Mouse (Mus musculus): Measurements from ENCODE around the gene Thsd4. TPM values are rescaled to one million over a fixed set of nuclear protein-coding genes. Genes with fewer than 3 reads are reported as not detected.
A peak's percentile ranks its signal among the peaks of the same experiment; 100 is the strongest.

Thsd4 gene
- total RNA-seq, 2 experiments from 2014 or later, result 10.5 to 11.8 TPM

DNA sequence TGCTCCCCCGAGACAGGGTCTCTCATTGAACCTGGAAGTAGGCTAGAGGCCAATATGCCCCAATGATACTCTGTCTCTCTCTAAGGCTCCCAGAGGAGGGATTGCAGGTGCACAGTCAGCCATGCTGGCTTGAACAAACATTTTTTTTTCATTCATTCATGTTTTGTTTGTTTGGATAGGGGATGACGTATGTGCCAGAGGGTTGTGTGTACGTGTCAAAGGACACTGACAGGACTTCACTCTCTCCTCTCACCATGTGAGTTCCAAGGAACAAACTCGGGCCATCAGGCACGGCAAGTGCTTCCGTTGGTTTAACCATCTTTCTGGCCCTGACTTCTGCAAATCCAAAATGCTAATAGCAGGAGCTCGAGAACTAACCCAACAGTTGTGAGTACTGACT lies 404.0 kb downstream of the Thsd4 start:
- intact Hi-C loops (cut with DNase I), result no loop called here
- DNase-seq, result no peak

DNA sequence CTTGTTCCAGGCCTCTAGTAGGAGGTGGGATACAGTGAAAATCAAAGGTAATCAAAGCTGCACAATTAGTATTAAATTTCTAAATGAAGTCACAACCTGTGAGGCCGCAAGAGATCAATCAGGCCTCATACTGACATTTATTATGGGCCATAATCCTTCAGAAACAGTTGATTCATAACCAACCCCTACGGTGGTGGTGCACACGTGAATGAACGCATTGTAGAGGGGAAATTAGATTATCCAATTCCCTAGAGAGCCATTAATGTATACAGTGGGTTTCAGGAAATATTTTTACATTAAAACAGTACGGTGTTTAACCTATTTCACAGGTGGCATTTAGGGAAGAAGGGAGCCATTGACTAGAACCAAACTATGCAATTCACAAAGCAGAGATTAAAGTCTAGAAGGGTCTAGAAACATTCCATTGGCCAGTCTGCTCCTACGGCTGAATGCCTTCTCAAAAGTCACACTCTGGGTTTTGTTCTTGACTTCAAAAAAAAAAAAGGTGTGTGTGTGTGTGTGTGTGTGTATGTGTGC lies 406.1 kb downstream of the Thsd4 start:
- intact Hi-C loops (cut with DNase I), result no loop called here
- DNase-seq, result no peak

DNA sequence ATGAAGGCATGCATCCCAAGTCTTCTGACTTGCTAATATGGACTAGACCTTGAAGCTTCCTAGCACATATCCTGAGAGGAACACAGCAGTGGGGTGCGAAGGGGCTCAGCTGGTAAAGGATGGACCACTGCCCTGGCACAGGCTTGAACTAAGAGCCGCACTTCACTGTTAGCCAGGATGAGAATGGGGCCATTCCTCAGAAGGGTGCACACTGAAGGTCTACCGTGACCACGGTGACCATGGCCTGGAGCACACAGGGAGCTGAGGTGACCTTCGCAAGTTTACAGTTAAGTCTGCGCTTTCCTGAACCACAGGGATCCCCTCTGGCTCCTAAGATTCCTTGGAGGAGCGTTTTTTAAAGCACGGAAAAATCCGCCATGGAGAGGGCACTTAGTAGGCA lies 406.5 kb downstream of the Thsd4 start:
- intact Hi-C loops (cut with DNase I), result no loop called here
- no peak for DNase-seq

DNA sequence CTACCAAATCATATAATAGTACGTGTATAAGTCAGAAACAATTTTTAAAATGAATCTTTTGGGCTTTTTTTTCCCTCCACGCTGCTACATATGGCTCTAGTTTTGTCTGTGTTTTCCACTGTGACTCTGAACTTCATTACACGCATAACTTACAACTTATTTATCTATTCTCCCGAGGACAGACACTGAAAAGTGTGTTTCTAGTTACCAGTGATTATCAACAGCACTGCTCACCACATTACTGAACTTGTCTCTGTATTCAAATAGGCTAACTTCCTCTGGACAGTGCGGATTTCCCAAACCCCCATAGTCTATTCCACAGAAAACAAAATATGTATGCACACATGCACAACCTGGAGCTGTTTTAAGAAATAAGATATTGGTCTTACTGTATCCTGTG lies 411.6 kb downstream of the Thsd4 start:
- DNase-seq, result no peak
- intact Hi-C loops (cut with DNase I), result no loop called here

DNA sequence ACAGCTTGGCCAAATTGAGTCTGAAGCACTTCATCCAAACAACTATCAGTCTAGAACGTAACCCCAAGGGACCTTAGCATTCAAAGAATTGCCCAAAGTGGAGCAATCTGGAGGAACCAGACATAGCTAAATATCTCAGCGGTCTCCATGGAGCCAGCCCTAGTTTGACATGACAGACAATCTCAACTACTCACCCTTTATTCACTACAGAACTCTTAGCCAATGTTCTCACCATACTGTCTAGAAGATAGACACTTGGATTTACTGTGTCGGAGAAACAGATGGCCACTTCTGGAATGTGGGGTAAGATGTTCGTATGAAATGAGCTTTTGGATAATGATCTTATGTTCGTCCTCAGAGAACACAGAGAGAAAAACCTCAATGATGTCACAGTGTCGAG lies 415.2 kb downstream of the Thsd4 start:
- DNase-seq, result no peak

DNA sequence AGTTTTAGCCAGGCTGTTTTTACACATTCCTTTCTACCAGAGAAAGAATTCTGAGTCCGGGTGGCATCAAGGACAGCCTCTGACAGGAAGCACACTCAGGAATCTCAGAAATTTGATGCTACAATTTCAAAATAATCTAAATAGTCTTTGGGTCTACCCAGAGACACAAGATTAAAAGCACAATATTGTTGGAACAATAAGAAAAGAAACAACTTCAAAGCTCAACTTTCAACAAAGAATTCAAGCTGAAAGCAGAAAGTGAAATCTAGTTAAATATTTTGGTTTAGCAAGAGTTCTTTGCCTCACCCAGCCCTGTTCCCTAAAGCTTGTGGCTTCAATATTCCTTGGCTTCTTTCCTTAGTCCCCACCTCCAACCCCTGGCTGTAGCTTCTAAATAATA lies 415.7 kb downstream of the Thsd4 start:
- intact Hi-C loops (cut with DNase I), result no loop called here
- DNase-seq, result no peak

More for the DNA sequence above, 415.2 kb downstream of the Thsd4 start:
- intact Hi-C loops (cut with DNase I), result no loop called here

DNA sequence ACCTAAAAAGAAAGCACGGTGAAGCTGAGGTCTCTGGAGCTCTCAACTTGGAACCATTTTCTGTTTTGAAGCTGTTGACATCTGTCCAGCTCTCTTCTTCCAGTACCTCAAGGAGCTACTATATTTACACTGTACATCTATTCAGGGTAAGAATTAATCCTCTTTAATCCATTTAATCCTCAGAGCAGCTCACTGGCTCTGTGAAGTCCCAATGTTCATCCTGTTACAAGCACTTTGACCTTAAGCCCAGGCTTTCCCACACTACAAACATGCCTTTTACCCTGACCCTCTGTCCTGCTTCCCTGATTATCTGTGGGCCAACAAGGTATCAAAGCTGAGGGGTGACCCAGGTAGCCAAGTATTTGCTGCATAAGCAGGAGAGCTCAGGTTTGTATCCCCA lies 427.6 kb downstream of the Thsd4 start:
- intact Hi-C loops (cut with DNase I), result no loop called here
- no peak for DNase-seq

DNA sequence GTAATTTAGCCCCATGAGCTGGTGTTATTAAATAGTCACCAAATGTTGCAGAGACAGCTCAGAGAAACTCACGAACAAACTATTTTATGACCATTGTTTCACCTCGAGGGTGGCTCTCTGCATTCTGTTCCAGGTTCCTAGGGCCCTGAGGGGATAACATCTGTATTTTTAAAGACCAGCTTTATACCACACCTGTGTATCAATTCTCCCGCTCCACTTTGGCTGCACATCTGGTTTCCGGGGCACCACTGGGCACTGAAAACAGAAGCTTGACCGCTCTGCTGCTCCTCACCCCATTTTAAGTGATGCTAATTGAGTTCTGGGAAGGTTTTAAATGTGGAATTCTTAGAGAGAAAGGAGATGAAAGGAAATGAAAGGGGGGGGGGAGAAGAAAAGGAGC lies 429.4 kb downstream of the Thsd4 start:
- no peak for DNase-seq
- intact Hi-C loops (cut with DNase I), result no loop called here

DNA sequence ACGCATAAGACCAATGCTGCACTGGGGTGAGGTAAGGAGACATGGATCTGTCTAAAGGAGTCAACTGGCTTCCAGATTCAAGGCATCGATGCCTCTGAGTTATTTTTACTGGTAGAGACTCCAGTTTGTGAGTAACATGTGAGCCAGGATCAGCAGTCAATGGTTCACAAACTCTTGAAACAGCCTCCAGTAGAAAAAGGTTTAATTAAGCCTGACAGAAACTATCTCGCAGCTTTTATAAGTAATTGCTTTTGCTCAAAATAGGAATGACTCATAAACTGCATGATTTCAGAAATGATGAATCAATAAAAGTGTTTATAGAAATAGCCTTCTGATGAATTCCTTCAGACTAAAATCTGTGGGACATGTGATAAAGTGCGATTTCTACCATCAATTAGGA lies 432.4 kb downstream of the Thsd4 start:
- intact Hi-C loops (cut with DNase I), result no loop called here
- DNase-seq, result no peak

DNA sequence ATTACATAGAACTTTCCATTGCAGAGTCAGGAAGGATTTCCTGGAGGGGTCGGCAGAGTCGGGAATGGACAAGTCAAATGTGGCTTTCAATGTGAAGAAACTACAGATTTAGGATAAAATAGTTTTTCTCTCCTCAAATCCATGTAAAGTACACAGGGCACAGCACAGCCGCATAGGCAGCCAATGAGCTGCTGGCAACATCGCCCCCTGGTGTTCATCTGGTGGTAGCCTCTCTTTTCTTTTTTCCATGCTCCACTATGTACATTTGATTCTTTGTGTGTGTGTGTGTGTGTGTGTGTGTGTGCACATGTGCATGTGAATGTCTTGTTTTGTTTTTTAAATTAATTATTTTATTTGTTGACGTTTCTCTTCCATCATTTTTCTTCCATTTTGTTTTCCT lies 433.7 kb downstream of the Thsd4 start:
- intact Hi-C loops (cut with DNase I), result no loop called here

DNA sequence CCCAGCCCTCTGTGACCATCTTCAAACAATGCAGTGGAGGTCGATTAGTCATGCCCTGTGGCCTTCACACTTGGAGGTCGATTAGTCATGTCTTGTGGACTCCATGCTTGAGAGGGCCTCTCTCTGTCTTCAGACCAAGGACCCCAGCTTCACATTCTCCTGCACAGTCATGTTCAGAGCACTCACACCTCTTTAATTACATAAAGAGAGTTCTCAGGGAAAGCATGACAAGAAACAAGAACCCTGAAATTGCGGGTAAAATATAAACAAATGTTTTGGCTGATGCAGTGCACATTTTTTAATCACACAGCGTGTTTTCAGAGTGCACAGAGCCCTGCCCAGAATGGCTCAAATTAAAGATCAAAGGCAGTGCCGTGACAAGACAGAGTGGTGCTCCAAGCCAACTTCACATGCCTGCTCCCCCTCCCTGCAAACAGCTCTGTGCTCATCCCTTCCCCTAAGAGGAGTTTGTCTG lies 439.7 kb downstream of the Thsd4 start:
- intact Hi-C loops (cut with DNase I), result no loop called here
- no peak for DNase-seq

More for the DNA sequence above, 433.7 kb downstream of the Thsd4 start:
- DNase-seq, result peak; percentile 26 to 35

DNA sequence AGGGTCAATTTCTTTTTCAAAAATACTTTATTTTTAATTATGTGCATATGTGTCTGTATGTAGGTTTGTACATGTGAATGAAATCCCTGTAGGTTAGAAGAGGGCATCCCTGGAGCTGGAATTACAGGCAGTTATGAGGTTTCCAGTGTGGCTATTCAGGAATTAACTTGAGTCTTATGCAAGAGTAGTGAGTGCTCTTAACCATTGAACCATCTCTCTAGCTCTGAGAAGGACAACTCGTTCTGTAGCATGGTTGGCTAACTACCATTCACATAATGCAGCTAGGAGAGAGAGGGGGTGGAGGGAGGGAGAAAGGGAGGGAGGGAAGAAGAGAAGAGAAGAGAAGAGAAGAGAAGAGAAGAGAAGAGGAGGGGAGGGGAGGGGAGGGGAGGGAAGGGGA lies 444.1 kb downstream of the Thsd4 start:
- no peak for DNase-seq
- intact Hi-C loops (cut with DNase I), result no loop called here

DNA sequence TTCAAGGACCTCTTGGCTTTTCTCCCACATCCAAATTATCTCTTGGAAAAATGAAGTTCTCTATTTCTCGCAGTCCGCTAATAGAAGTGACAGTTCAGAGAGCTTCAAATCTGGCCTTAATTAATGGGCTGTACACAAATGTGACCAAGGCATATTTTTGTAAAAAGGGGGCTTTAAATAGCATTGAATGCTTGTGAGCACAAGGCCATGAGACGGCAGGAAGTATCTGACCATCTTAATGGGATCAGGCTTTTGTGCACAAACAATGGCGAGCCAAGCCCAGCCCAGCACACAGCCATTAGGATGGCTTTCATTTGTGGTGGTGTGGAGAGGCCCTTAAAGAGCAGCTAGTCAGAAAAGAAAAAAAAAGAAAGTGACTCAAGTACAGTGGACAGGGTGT lies 445.4 kb downstream of the Thsd4 start:
- DNase-seq, result no peak
- intact Hi-C loops (cut with DNase I), result no loop called here

DNA sequence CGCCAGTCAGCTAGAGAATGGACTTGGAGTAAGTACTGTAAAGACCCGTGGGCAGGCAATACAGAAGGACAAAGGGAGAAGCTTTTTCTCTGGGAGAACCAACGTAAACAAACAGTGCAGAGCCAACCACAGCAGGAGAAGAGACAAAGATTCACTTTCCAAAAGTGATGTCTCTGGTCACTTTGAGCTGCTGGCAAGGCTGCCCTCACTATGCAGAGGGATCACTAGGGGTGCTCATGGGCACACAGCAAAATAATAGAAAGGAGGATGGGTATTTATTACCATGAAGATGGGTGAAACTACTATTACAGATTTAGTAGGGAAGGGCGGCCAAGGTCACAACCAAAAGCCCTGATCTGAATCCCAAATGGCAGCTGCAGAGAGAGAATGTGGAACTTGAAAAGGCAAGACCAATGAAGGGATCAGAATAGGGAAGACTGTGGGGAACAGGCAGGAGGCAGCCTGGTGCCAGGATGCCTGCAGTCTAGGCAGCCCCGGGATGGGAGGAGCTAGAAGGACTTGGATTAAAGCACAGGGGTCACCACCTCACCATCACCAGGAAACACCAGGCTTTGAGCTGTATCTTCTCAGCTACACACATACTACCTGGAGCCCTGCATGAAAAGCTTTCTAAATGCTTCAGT lies 450.1 kb downstream of the Thsd4 start:
- no peak for DNase-seq
- intact Hi-C loops (cut with DNase I), result no loop called here

DNA sequence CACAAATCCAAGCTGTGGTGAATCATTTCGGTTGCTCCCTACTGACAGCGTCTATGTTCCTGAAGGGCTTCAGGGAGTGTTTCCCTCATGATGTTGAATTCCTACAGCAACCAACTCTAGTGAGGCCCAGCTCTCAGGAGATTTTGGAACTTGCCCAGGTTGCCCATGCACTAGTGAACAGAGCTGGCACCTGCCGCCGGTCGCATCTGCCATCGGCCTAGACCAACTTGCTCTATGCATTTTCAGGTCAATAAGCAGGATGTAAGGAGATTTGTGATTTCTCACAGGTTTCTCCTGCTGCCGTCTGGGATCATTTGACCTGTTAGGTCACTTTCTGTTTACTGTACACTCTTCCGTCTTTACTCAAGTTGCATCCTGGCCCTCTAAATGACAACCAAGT lies 454.6 kb downstream of the Thsd4 start:
- intact Hi-C loops (cut with DNase I), result no loop called here
- DNase-seq, result no peak

DNA sequence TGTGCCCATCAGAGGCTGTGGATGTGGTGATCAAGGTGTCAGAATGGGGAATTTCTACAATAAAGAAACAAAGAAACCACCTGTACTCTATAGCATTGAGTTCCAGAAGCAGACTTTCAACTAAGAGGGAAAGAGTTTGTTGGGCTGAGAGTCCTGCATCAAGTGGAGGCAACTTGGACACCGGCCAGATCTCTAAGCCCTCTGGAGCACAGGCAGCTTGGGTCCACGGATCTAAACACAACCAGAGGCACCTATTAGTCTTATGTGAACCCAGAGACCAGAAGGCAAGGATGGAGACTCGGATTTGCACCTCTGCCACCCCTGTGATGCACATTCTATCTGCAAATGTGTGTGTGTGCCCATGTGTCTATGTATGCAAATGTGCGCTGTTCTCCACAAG lies 456.7 kb downstream of the Thsd4 start:
- intact Hi-C loops (cut with DNase I), result no loop called here
- no peak for DNase-seq

DNA sequence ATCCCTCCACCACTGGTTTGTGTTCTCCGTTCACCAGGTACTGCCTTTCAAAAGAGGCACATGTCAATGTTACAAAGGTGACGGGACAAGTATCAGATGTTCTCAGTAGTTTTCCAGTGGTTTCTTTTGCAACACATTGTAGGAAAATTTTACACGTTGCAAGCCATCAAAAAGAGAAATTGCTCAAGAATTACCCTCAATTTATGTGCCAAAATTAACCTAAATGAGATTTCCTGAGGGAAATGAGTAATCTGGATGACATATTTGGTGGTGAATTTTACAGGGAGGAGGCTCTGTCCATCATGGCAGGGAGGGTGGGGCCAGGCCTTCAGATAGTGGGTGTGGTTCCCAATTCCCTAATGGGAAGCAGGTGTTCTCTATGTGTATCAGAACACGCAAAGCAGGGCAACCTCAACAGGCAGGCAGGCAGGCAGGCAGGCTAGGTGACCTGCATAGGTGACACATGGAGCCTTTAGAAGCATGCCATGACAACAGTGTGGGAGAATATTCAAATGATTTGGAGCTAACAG lies 458.6 kb downstream of the Thsd4 start:
- no peak for DNase-seq
- intact Hi-C loops (cut with DNase I), result no loop called here

DNA sequence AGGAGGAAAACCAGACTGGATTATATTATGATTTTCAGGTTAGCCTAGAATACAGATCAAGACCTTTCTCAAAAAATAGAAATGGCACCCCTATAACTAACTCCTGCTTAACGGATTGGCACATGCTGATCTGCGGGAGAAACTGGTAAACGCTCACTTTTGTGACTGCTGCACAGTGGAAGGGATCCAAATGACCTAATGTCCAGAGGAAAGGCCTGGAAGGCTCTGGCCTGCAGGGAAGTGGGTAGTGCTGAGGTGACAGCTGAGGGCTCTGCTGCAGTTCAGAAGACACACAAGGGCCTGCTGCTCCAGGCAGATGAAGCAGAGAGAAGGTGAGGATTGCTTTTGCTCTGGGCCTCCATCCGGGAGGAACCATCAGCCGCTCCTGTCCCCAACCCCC lies 465.7 kb downstream of the Thsd4 start:
- intact Hi-C loops (cut with DNase I), result no loop called here

DNA sequence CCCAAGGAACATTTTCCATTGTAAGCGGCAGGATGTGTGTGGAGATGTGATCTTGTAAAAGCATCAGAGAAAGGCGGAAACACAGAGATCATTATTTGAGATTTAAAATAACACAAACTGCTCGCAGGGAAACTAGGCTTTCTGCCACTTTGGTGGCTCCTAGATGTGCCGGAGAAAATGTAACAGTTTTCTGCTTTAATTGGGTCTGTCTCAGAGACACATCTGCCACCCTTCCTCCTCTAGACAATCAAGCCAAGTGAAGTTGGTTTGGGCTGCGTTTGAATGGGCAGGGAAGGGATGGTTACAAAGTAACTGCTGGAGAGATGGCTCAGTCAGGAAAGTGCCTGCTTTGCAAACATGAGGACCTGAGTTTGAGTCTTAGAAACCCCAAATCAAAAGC lies 466.9 kb downstream of the Thsd4 start:
- DNase-seq, result no peak
- intact Hi-C loops (cut with DNase I), result no loop called here

More for the DNA sequence above, 465.7 kb downstream of the Thsd4 start:
- DNase-seq, result no peak

DNA sequence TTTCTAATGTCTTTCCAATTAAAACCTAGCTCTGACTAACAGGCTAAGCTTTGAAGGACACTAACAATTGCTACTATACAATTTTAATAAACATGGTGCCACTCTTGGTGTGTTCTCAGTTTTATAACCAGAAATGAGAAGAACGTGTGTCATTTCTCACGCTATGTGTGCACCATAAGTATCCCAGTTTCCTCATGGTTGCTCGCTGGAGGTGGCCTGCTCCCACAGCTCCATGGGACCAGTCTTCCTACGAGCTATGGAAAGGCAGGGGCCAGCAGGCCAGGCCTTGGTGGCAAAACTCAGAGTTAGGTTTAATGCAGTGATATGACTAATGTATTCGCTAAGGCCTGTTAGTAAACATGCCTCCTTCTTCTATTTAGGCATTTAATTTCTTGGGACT lies 468.7 kb downstream of the Thsd4 start:
- no peak for DNase-seq
- intact Hi-C loops (cut with DNase I), result no loop called here

DNA sequence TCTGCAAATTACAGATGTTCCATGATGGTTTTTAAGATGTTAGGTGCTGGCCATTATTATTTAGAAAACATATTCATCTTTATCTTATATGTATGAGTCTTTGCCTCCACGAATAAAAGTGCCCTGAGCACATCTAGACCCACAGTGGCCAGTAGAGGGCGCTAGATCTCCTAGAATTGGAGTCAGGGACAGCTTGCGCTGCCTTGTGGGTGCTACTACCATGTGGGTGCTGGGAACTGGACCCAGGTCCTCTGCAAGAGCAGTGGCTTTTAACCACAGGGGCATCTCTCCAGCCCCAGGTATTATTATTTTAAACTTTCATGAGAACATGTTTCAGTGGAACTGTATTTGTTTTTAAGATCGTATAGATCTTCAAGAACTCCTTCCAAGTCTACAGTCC lies 469.4 kb downstream of the Thsd4 start:
- DNase-seq, result no peak
- intact Hi-C loops (cut with DNase I), result no loop called here

DNA sequence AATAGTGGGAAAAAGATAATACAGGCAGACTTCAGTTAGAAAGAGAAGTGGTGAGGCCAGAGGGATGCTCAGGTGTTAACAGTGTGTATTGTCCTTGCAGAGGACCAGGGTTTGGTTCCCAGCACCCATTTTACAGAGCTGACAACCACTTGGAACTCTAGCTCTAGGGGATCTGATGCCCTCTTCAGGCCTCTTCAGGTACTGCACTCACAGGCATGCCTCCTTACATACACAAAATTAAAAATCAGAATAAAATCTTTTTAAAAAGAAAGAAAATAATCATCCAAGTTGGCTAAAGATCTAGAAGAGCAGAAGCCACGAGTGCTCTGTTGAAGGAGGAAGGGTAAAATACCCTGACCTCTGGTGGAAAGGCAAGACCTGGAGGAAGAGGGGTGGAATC lies 478.7 kb downstream of the Thsd4 start:
- DNase-seq, result no peak
- intact Hi-C loops (cut with DNase I), result no loop called here

DNA sequence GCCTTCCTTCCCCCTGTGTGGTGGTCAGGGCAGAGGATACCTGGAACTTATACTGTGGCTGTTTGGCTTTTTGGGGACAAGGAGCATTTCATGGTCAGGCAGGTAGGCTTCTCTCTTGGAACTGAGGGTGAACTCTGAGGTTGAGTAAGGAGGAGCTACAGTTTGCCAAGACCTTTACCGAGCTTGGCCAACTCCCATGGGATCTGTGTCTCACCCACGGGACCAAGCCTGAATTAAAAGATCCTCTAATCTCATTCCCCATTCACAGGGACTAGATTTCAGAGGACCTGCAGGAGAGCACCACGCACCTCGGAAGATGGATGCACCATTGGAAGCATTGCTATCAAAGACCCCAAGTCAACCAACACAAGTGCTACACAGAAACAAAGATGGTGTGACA lies 487.0 kb downstream of the Thsd4 start:
- intact Hi-C loops (cut with DNase I), result no loop called here
- no peak for DNase-seq
